Mouse (Mus musculus) embryonic facial prominence, embryonic 15.5 days (tissue): ENCODE results near the gene Kcnk6. TPM values are rescaled to one million over a fixed set of nuclear protein-coding genes. Genes with fewer than 3 reads are reported as not detected.
"Not testable (repeated sequence)": the region's sequence is repeated elsewhere in the genome, so short reads cannot be mapped to it uniquely, and the experiment has no call there.

Source experiments
- ATAC-seq: fragments of 200-750 bp; cut with Nextera tagmentation; 2 replicates; pipeline ENCODE4 v1.8.0; 2017; ENCODE audit warnings: low read depth, moderate TSS enrichment; ENCODE audit not compliant: insufficient number of reproducible peaks, low FRiP score, low TSS enrichment
- H3K27ac ChIP-seq: fragments of 300-500 bp; sonication (generic); replicated peaks from 2 replicates; pipeline ENCODE4 v1.5.1; 2015; ENCODE audit warnings: mild to moderate bottlenecking, inconsistent platforms
- H3K27me3 ChIP-seq: fragments of 300-500 bp; sonication (generic); 2 replicates; pipeline ENCODE4 v1.6.1; 2015; ENCODE audit warnings: inconsistent platforms
- H3K36me3 ChIP-seq: fragments of 300-500 bp; sonication (generic); 2 replicates; pipeline ENCODE4 v1.6.1; 2015; ENCODE audit warnings: mild to moderate bottlenecking, inconsistent platforms
- H3K4me1 ChIP-seq: fragments of 300-500 bp; sonication (generic); 2 replicates; pipeline ENCODE4 v1.6.1; 2015; ENCODE audit warnings: inconsistent platforms
- H3K4me2 ChIP-seq: fragments of 300-500 bp; sonication (generic); replicated peaks from 2 replicates; pipeline ENCODE4 v1.6.1; 2015; ENCODE audit warnings: mild to moderate bottlenecking, inconsistent platforms
- H3K4me3 ChIP-seq: fragments of 300-500 bp; sonication (generic); replicated peaks from 2 replicates; pipeline ENCODE4 v1.5.1; 2015; ENCODE audit warnings: mild to moderate bottlenecking, inconsistent platforms
- H3K9ac ChIP-seq: fragments of 300-500 bp; sonication (generic); 2 replicates; pipeline ENCODE4 v1.6.1; 2015; ENCODE audit warnings: inconsistent platforms
- H3K9me3 ChIP-seq: fragments of 300-500 bp; sonication (generic); replicated peaks from 2 replicates; pipeline ENCODE4 v1.6.1; 2016; ENCODE audit warnings: inconsistent platforms
- WGBS: fragments of 180-500 bp; shearing (Covaris S2); methylation state at CpG from one replicate; pipeline ENCODE4 v1.1.7; 2015; 5-methylcytosine and 5-hydroxymethylcytosine counted together
- polyA plus RNA-seq: library from polyadenylated mRNA; unstranded; fragments of >200 nt; fragmentation: Nextera tagmentation; extraction: Ambion mirVana; gene quantifications from 2 replicates; pipeline ENCODE4 v1.2.1, GENCODE M21; 2015

The Kcnk6 gene
- polyA plus RNA-seq, 1 experiment from 2014 or later = 3.3 TPM

GRCm38 (mm10) chr7:29225520-29225919 lies 6.8 kb downstream of the Kcnk6 start:
- H3K4me1 ChIP-seq = 0 out of 2 replicates have a peak, but pooled peaks cover 7% of the 10 kb centered on the region
- H3K4me3 ChIP-seq = no peak overlapping the region
- H3K4me2 ChIP-seq = no peak overlapping the region
- no peaks in the 10 kb centered on the region for H3K27me3 ChIP-seq
- H3K36me3 ChIP-seq = 0 out of 2 replicates have a peak, but pooled peaks cover 9% of the 10 kb centered on the region
- no peaks in the 10 kb centered on the region for H3K9me3 ChIP-seq
- ATAC-seq = no peak
- 66% methylated on average over 13 of the region's 13 CpGs for WGBS
- no peak overlapping the region for H3K9ac ChIP-seq
- H3K27ac ChIP-seq = no peak overlapping the region

- H3K4me2 ChIP-seq = no peak overlapping the region
- no peak overlapping the region for H3K27ac ChIP-seq
- 0 out of 2 replicates have a peak, but pooled peaks cover 9% of the 10 kb centered on the region for H3K36me3 ChIP-seq
- ATAC-seq = no peak
- no peak overlapping the region for H3K4me3 ChIP-seq
- no peaks in the 10 kb centered on the region for H3K27me3 ChIP-seq
- no peak overlapping the region for H3K9ac ChIP-seq
- 13% methylated on average over 16 of the region's 16 CpGs for whole genome bisulfite sequencing
- H3K9me3 ChIP-seq = peaks cover 4% of the 10 kb centered on the region; the same call in 1 of the 2 replicates
- H3K4me1 ChIP-seq = 0 out of 2 replicates have a peak, but pooled peaks cover 7% of the 10 kb centered on the region
Observed at GRCm38 (mm10) chr7:29224756-29225394, 7.4 kb downstream of the Kcnk6 start.

- Histone ChIP-seq H3K9me3 (peaks cover 4% of the 10 kb centered on the region; the same call in 1 of the 2 replicates), H3K9ac (no peak overlapping the region), H3K27ac (no peak overlapping the region), H3K27me3 (no peaks in the 10 kb centered on the region), H3K4me3 (no peak overlapping the region), H3K4me1 (peaks cover 18% of the 10 kb centered on the region), H3K4me2 (no peak overlapping the region), H3K36me3 (no peaks in the 10 kb centered on the region)
- ATAC-seq = no peak
- 49% methylated on average over 15 of the region's 15 CpGs for WGBS
Observed at GRCm38 (mm10) chr7:29214846-29215245, 17.5 kb downstream of the Kcnk6 start.

GRCm38 (mm10) chr7:29214236-29214635 lies 18.1 kb downstream of the Kcnk6 start:
- H3K36me3 ChIP-seq = no peaks in the 10 kb centered on the region
- H3K9ac ChIP-seq = no peak overlapping the region
- H3K4me3 ChIP-seq = no peak overlapping the region
- H3K9me3 ChIP-seq = no peaks in the 10 kb centered on the region
- ATAC-seq = no peak
- H3K27me3 ChIP-seq = no peaks in the 10 kb centered on the region
- H3K4me1 ChIP-seq = peaks cover 18% of the 10 kb centered on the region
- 66% methylated on average over 2 of the region's 2 CpGs for WGBS
- H3K27ac ChIP-seq = no peak overlapping the region
- no peak overlapping the region for H3K4me2 ChIP-seq

GRCm38 (mm10) chr7:29213675-29214082 lies 18.6 kb downstream of the Kcnk6 start, which contains the start of gene Catsperg1:
TSS of gene Catsperg1 (minus strand) at chr7:29214035.
- 3% methylated on average over 20 of the region's 20 CpGs for WGBS
- no peaks in the 10 kb centered on the region for H3K9me3 ChIP-seq
- no peaks in the 10 kb centered on the region for H3K27me3 ChIP-seq
- H3K27ac ChIP-seq = no peak within 1 kb of the TSS
- H3K9ac ChIP-seq = no peak within 1 kb of the TSS
- H3K4me3 ChIP-seq = peak within 1 kb of the TSS; percentile 13; the same call in 1 of the 2 replicates
- peak; percentile 36 for ATAC-seq
- peak within 1 kb of the TSS; percentile 44 for H3K4me2 ChIP-seq
- H3K4me1 ChIP-seq = peaks cover 18% of the 10 kb centered on the region
- no peaks in the 10 kb centered on the region for H3K36me3 ChIP-seq

GRCm38 (mm10) chr7:29212775-29213560 lies 19.3 kb downstream of the Kcnk6 start:
- Histone ChIP-seq H3K4me3 (0 out of 2 replicates have a peak overlapping the region, but pooled peaks have one; percentile 43), H3K4me2 (peak overlapping the region; percentile 44), H3K4me1 (peaks cover 18% of the 10 kb centered on the region)
- H3K9ac ChIP-seq, H3K27ac ChIP-seq, H3K27me3 ChIP-seq, ATAC-seq, H3K36me3 ChIP-seq, H3K9me3 ChIP-seq: not testable (repeated sequence)
- WGBS = 18% methylated on average over 40 of the region's 40 CpGs

GRCm38 (mm10) chr7:29212199-29212765 lies 20.0 kb downstream of the Kcnk6 start:
- Histone ChIP-seq H3K36me3 (no peaks in the 10 kb centered on the region), H3K27me3 (no peaks in the 10 kb centered on the region), H3K4me3 (peak overlapping the region; percentile 43), H3K4me1 (peaks cover 18% of the 10 kb centered on the region), H3K4me2 (peak overlapping the region; percentile 53), H3K9me3 (no peaks in the 10 kb centered on the region), H3K27ac (peak overlapping the region; percentile 86; the same call in 1 of the 2 replicates), H3K9ac (no peak overlapping the region)
- no peak for ATAC-seq
- WGBS = 21% methylated on average over 26 of the region's 26 CpGs

- H3K27ac ChIP-seq = peak overlapping the region; percentile 86
- WGBS = 4% methylated on average over 34 of the region's 34 CpGs
Observed at GRCm38 (mm10) chr7:29211415-29212198, 20.7 kb downstream of the Kcnk6 start.

GRCm38 (mm10) chr7:29211013-29211412 lies 21.3 kb downstream of the Kcnk6 start:
- peak; percentile 12; the same call in 1 of the 2 replicates for ATAC-seq
- Histone ChIP-seq H3K4me2 (peak overlapping the region; percentile 53), H3K4me1 (peaks cover 18% of the 10 kb centered on the region), H3K27ac (peak overlapping the region; percentile 86), H3K4me3 (peak overlapping the region; percentile 43)
- not testable (repeated sequence) for H3K9me3 ChIP-seq, H3K27me3 ChIP-seq, H3K36me3 ChIP-seq, H3K9ac ChIP-seq
- WGBS = 20% methylated on average over 15 of the region's 15 CpGs

More at GRCm38 (mm10) chr7:29211415-29212198, 20.7 kb downstream of the Kcnk6 start:
- ATAC-seq = peak; percentile 82
- Histone ChIP-seq H3K27me3 (no peaks in the 10 kb centered on the region), H3K9me3 (no peaks in the 10 kb centered on the region), H3K4me2 (peak overlapping the region; percentile 53), H3K9ac (no peak overlapping the region; the same call in 1 of the 2 replicates), H3K4me1 (peaks cover 18% of the 10 kb centered on the region), H3K4me3 (peak overlapping the region; percentile 43), H3K36me3 (no peaks in the 10 kb centered on the region)

- H3K36me3 ChIP-seq = no peaks in the 10 kb centered on the region
- no peak overlapping the region for H3K4me2 ChIP-seq
- no peak overlapping the region for H3K27ac ChIP-seq
- no peak overlapping the region for H3K9ac ChIP-seq
- H3K9me3 ChIP-seq = no peaks in the 10 kb centered on the region
- no peak for ATAC-seq
- no peaks in the 10 kb centered on the region for H3K4me1 ChIP-seq
- H3K27me3 ChIP-seq = no peaks in the 10 kb centered on the region
- H3K4me3 ChIP-seq = no peak overlapping the region
- 77% methylated on average over 6 of the region's 6 CpGs for WGBS
Observed at GRCm38 (mm10) chr7:29202577-29202976, 29.7 kb downstream of the Kcnk6 start.
